Mouse (Mus musculus): Measurements from ENCODE around the gene Nup205.

Nup205 gene

DNA sequence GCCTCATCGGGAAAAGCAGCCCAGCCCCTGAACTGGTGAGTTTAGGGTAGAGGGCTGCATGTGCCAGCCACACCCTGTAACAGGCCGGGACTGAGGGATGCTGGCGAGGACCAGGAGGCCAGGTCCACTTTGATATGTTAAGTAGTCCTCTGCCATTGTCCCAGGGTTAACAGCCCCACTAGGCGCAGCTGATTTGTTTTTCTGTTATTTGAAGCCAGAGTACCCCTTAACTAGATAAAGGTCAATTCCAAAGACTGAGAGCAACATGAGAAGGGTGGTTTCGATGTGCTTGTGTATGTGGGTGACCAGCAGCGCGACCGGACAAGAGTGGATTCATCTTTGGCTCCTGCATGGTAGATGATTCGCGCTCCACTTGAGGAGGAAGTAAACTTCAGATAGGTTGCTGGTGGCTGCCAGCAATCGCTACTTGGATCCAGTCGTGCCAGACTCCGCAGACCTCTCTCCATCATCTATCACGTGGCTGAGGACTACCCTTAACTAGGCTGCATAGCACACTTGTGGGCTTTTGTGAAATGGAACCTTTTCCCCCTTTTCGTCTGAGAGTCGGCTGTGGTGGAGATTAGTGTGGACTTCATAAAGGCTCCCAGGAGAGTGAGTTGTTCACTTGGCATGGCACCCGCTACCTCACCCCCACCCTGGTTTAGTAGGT, 74.7 kb downstream of the Nup205 start:
- DNase-seq (ENCODE audit: low spot score): no peak

DNA sequence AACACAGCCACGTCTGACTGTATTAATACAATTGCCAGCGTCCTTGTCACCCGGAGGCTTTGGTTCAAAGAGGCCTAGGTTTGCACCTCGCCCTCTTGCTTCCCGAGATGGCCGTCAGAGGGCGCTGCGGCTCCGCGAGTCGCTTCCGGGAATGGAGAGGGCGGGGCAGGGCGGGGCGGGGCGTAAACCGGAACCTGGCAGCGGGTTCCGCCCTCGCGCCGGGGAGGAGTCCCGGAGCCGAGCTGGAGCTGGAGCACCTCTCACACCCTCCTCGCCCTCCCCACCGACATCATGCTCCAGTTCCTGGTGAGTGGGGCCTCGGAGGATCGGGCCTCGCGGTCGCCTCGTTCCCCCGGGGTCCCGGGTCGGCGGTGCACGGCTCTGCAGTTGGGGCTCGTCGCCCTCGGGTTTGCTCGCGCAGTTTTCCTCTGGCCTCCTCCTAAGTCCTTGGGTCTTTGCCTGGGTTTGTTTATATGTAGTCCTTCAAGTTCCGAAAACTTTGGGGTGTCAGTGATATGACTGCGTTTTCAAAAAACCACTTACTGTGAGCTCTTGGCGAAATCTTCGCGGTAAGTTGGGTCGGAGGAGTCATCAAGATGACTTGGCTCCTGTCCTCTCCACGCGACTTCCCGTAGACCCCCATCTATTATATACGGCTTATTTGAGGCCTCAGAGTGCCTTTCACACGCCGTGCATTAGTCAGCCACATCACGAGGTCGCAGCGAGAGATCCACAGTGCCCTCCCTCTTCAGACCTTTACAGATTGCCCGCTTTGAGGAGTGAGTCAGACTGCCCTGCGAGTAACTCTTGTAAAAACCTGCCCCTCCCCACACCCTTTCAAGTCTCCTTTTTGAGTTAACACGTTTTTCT, 75.5 kb downstream of the Nup205 start:
- DNase-seq (ENCODE audit: low spot score): peak; percentile 83

DNA sequence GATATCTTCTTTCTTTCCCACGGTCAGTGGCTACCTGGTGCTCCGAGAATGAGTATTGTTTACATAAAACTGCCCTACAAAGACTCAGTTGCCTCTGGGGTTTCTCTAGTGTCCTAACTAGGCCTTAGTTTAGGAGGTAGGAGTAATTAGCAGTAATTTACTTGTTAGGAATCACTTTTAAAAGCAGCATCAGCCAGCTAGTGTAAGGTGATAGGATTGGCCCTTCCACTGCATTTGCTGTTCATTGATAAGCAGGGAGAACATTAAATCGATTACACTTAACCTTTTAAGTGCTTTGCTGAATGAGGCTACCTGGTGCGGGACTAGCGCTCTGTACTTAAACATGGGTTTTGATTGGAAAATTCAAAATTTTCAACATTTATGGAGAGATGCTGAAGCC, 76.3 kb downstream of the Nup205 start:
- DNase-seq (ENCODE audit: low spot score): no peak

DNA sequence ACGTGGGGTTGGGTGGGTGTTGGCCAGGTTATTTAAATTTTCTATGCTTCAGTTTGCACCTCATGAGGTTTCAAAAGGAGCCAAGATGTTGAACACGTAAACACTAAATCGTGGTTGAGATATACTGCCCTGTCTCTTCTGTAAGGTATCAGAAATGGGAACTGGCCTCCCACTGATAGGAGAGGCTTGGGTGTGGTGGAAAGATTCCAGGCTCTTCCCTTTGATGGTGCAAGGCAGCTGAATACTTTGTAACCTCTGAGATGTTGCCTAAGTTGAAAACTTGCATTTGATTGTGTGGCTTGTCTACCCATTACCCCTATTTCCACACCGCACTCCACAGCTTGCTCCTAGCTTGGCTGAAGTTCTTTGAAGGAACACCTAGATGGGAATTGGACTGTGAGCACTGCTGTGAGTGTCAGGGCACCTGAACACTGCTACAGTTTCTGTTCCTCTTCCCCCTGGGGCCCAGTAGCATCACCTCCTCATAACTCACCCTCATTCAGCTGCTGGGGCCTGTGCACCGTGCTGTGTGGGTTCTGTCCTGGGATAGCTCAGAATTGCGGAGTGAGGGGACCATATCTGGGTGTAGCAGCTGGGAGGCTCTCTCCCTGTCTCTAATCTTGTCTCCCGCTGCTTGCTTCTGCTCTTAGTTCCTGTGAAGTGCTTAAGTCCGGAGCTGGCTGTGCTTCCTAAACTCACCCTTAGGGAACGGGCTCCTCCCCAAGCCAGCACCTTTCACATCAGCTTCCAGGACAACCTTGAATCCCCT, 77.1 kb downstream of the Nup205 start:
- peak; percentile 47 for DNase-seq (ENCODE audit: low spot score)

DNA sequence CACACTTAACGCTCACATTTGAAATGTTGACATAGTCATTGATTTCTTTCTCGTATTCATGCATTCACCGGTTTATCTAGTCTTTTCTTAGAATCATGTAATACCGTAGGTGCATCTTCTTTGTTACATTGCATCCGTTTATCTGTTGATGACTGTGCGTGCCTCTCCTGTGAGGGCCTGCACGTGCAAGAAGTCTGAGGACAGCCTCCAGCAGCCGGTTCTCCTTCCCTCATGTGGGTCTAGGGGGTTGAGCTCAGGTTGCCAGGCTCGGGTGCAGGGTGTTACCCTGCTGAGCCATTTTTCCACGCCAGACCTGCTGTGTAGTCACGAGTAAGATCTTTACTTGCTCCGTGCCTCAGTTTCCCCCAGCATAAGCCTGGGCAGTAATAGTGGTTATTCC, 77.8 kb downstream of the Nup205 start:
- DNase-seq (ENCODE audit: low spot score): no peak

DNA sequence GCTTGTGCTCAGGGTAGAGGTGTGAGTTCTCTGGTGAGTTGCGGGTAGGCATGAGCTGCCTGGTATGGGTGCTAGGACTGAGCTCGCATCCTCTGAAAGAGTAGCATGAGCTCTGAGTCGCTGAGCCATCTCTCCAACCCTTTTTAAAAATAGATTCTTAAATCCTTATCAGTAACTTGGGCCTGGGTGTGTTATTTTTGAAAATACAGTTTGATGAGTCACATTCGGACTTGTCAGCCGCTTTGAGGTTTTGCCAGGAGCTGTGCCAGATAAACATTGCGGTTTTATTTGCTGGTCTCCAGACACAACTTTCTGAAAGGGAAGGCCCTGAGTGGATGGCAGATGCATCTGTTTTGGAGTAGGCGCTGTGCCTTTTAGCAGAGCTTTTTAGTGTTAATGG, 79.5 kb downstream of the Nup205 start:
- peak; percentile 62 for DNase-seq (ENCODE audit: low spot score)

DNA sequence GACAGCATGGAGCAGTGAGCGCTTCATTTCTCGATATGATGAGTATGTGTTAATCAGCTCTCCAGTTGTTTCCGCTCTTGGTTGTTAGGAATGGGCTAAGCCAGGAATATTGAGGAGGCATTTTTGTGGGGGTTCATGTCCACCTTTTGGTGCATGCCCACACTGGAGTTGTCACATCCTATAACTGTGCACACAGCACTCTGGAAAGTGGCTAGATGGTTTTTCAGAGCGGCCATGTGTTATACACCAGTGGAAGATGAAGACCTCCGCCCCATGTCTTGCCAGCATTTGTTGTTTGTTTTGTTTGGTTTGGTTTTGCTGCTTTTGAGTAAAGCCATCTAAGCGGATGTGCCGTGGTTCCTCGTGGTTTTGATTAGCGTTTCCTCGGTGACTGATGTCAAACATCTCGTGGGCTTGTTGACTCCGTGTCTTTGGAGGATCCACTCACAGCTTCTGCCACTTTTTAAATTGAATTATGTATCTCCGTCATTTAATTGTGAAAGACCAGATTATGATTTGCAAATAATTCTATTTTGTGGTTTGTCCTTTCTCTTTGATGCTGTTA, 80.5 kb downstream of the Nup205 start:
- no peak for DNase-seq (ENCODE audit: low spot score)

DNA sequence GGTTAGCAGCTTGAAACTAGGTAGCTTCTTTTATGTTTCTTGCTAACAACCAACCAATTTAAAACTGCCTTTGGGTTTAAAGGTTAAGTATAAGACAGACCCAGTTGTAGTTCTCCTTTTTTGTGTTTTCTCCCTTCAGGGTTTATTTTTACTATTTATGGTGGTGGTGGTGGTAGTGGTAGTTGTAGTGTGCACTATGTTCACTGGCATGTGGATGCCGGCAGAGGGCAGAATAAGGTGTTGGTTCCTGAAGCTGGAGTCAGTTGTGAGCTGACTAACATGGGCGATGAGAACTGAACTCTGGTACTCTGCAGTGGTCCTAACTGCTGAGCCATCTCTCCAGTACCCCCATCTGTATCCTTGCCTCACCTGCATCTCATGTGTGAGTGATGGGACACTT, 81.7 kb downstream of the Nup205 start:
- DNase-seq (ENCODE audit: low spot score): no peak

DNA sequence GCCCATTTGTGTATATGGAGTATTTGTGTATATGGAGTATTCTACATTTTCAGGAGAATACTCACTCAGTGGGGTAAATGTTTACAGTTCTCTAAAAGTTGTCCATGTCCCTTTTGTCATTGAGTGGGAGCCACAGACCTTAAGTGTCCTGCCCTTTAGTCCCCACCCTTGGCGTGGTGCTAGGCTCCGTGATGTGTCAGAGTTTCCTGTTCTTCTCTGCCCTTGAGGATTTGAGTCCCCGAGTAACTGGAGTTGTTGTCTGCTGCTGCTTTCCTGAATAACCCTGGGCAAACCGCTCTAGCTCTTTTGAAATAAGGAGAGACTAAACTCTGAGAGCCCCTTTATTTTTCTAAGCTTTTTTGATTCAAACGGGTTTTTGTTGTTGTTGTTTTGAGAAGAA, 82.3 kb downstream of the Nup205 start:
- DNase-seq (ENCODE audit: low spot score): no peak

DNA sequence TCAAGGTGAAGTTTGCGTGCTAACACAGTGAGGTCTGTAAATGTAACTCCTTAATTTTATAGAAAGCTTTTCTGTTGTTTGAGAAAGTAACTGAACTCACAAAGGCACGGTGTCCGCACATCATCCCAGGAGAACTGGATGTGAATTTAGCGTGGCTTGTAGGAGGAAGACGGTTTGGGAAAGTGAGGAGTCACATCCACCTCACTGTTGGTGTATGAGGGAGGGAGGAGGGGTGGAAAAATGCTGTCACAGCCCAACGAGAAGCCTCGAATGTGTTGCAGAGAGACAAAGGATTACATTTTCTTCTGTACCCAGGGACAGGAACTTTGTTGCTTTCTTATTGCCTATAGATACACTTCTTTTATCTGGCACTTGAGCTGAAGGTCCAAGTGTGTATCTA, 83.3 kb downstream of the Nup205 start:
- no peak for DNase-seq (ENCODE audit: low spot score)

DNA sequence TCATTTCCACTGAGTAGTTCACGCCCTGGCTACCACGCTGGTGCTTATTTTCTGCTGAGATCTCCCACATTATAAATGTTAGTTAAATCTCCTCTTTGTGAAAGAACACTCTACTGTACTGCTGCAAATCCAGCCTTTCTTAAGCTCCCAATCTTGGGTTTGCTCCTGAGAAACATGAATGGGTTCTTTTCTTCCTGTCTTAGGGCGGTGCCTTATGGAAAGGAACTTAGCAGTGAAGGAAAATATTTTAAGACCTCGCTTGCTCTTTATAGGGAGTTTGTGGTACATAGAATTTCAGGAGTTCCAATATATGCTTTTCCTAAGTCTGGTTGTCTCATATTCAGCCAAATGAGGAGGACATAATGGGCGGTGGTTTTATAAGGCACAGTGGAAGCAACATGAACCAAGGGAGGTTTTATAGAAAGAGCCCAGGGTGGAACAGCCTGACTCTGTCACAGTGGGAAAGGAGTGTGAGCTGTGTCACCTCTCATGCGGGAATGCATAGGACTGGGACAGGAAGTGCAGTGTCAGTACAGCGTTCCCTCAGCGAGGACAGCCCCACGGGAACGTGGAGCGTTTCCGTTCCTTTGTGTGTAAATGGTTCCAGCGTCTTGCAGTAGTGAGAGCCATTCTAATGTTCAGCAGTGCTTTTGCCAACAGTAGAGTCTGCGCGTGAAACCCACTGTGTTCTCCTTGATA, 88.5 kb downstream of the Nup205 start:
- DNase-seq (ENCODE audit: low spot score): no peak

DNA sequence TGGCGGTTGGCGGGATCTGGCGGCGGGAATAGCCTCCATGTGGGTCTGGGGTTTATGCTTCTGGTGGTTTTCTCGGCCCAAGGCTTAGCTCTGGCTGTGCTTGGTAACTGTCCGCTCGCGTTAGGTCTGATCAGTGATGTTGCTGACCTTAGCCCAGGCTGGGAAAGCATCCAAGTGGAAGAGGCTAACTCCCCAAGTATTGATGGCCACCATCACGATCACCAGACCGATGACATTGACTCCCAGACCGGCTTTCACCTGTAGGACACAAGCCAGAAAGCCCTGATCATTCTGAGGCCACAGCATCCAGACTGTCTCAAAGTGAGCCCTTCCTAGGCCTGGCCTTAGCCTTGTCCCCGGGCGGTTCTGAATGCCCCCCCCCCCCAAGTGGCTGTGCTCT, 91.5 kb downstream of the Nup205 start:
- DNase-seq (ENCODE audit: low spot score): no peak

DNA sequence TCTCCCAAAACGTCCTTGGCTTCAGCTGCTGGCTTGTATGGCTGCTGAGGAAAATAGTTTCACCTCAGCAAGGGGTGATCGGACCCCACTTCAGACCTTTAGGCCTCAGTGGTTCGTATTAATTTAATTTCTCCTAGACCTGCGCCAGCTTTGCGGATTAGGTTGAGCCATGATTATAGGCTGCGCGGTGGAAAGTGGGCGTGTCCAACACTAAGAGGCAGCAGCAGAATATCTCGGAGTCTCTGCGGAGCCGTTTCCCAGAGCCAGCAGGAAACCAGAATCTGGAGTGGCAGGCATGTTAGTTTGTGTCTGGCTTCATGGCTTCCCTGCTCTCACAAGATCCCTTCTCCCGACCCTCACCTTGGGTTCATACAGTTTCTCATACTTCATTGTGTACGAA, 92.4 kb downstream of the Nup205 start:
- DNase-seq (ENCODE audit: low spot score): no peak

DNA sequence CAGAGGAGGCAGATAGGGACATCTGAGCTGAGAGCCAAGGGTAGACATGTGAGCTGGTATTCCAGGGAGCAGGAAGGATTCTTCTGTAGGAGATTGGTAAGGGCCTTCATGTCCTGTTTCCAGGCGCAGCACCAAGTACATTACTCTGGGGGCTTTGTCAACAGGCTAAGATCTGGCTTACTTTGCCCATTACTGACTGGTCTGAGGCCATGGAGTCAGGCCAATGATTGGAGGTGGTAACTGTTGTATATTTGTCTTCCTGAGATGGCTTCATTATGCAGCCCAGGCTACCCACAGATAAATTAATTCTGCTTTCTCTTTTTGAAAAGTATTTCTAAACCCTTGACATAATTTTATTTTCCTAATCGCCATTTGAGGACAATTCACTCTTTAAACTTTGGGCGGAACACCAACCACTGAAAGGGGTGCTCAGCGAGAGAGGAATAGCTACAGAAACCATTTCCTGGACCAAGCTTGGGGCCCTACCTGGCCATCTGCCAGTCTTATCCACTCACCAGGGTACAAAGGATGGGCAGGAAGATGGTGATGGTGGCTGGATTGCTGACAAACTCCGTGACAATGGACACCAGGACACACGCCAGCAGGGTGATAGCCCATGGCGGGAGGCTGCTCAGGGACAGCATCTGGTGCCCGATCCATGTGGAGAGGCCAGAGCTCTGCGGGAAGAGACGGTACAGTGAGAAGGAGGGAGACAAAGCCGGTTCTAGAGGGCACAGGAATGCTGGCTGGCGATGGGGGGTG, 94.1 kb downstream of the Nup205 start:
- no peak for DNase-seq (ENCODE audit: low spot score)

DNA sequence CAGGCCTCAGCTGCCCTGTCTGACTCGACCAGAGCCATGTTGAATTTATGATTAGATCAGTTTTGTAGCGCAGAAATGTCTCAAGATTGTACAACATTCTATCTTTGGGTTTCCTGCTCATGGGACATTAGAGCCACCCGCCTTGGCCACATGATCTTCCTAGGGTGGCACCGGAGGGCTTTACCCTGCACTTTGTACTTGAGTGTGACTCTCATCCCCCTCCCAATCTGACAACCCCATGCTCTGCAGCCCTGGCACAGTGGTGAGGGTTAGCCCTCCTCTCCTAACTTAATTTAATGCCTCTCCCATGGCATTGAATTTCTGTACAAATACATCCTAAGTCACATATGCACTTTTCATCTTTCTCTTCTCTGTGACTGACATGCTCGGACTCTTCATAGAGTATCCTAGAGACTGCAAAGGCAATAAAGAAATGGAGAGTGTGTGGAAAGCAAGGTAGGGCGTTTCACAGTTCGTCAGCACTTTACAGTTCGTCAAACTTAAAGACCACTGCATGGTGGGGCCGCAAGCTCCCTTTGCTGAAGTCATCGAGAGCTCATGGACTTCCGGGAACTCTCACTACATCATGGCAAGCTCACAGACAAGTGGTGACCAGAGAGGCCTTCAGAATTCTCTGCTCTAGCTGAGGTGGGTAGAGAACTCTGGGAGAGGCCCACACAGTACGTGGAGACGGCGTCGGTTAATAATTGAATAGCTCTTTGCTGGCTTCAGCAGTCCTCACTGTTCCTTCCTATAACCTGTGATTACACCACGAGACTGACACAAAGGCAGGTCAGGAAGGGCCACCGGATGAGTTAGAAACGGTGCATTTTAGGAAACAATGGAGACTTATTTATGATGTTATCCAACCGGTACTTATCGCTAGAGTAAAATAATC, 94.9 kb downstream of the Nup205 start:
- DNase-seq (ENCODE audit: low spot score): no peak

DNA sequence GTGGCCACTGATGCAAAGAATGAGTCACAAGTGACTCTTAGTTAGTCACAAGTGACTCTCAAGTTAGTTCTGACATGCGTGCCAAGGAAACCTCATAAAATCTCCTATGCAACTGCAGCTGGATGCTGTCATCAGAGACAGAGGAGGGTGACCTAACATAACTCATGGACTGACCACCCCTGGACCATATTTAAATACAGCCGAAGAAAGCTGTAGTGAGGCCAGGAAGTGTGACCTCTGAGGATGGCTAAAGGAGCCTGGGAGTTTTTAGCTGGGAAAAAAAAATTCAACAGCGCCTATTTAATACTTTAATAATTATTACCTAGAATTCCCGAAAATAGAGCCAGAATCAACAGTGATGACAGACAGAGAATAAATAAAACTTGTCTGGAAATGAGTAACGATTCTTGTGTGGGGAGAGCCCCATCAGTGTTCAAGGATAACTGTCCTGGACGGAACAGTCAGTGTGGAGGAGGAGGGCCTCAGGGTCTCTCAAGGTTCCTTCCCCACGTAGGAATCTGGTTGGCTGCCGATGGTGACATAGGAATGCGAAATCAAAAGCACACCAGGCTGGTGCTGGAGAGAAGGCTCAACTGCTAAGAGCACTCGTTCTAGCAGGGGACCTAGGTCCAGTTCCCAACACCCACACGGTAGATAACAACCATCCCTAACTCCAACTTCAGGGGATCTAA, 96.3 kb downstream of the Nup205 start:
- no peak for DNase-seq (ENCODE audit: low spot score)

DNA sequence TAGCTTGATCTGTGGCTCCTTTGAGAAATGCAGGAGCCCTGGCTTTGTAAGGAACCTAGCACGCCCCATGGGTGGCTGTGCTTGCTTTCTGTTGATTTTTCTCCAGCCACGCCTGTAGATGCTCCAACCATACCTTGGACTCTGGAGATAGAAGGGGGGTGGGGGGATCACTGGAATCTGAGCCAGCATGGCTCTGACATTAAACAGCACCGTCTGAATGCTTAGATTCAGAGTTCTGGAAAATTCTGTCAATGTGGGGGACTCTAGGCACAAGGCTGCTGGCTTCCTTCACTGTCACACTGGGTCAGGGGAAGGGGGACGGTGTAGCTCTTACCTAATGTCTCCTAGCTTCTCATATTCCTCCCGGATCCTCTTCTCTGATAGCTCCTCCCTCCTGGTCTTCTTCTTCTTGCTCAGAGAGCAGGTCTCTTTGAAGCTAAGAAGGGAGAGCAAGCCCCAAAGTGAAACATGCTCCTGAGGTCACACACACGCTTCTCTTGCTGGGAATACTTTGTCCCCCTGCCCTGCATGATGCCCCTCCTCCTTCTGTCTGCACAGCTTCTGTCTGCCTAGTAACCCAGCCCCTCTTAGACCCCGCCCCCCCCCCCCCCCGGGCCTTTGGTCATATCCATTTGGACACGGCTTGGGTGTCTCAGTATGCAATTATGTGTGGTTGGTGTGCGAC, 100.8 kb downstream of the Nup205 start:
- no peak for DNase-seq (ENCODE audit: low spot score)

DNA sequence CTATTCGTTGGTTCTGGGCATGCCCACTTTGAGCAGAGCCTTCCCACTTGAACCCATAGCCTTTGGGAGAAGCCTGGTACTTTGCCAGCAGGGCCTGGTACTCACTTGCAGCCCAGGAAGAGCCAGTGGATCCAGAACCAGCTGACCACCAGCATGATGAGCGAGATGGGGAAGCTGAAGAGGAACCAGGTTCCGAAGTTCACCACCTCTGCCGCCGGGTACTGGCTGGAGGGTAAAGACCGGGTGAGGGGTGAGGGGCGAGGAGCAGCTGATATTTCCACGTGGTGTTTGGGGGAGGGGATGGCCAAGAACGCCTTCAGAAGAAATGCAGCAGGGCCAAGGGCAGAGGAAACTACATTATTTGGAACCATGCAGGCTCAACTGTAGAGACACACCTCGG, 102.1 kb downstream of the Nup205 start:
- DNase-seq (ENCODE audit: low spot score): no peak

Data from spleen, adult 12 weeks (tissue).